Mouse (Mus musculus) liver, embryonic 14.5 days (tissue): ENCODE results near the gene Cd3d. TPM values are rescaled to one million over a fixed set of nuclear protein-coding genes. Genes with fewer than 3 reads are reported as not detected.

Source experiments
- ATAC-seq: fragments of 200-750 bp; cut with Nextera tagmentation; 2 replicates; pipeline ENCODE4 v1.8.0; 2017; ENCODE audit warnings: moderate number of reproducible peaks, mild to moderate bottlenecking, moderate library complexity; ENCODE audit not compliant: insufficient read depth
- DNase-seq, 3 experiments: peaks; one replicate each; pipeline ENCODE4 v3.0.0-alpha.2; 2012 to 2013; ENCODE audit warnings: low read depth in 3 of 3, low spot score in 3 of 3
- H3K27ac ChIP-seq: fragments of 300-500 bp; sonication (generic); 2 replicates; pipeline ENCODE4 v1.5.1; 2014; ENCODE audit warnings: moderate library complexity, mild to moderate bottlenecking, control low read depth, inconsistent platforms
- H3K27me3 ChIP-seq: fragments of 300-500 bp; sonication (generic); 2 replicates; pipeline ENCODE4 v1.6.1; 2014; ENCODE audit warnings: mild to moderate bottlenecking, low read length, moderate library complexity; ENCODE audit not compliant: control insufficient read depth, insufficient read depth
- H3K36me3 ChIP-seq: fragments of 300-500 bp; sonication (generic); replicated peaks from 2 replicates; pipeline ENCODE4 v1.6.1; 2014; ENCODE audit warnings: low read depth; ENCODE audit not compliant: control insufficient read depth, insufficient read depth
- H3K4me1 ChIP-seq, 2 experiments: fragments of 200-500 bp in 1 of 2; fragments of 300-500 bp in 1 of 2; sonication (generic) in 1 of 2; replicated peaks; 2 replicates each; pipeline ENCODE4 v1.6.1; 2012 to 2014; ENCODE audit warnings: antibody characterized with exemption in 1 of 2, inconsistent platforms in 1 of 2, low read length in 1 of 2; ENCODE audit not compliant: control insufficient read depth in 2 of 2, insufficient read depth in 2 of 2
- H3K4me2 ChIP-seq: fragments of 300-500 bp; sonication (generic); 2 replicates; pipeline ENCODE4 v1.6.1; 2014; ENCODE audit warnings: low read depth, mild to moderate bottlenecking, control low read depth, moderate library complexity
- H3K4me3 ChIP-seq, 2 experiments: fragments of 200-500 bp in 1 of 2; fragments of 300-500 bp in 1 of 2; sonication (generic) in 1 of 2; 2 replicates each; pipeline ENCODE4 v1.5.1; 2012 to 2014; ENCODE audit warnings: low read depth in 2 of 2, low read length in 2 of 2, mild to moderate bottlenecking in 2 of 2, control low read depth in 1 of 2, inconsistent platforms in 1 of 2, moderate library complexity in 1 of 2; ENCODE audit not compliant: insufficient read depth in 1 of 2
- H3K9ac ChIP-seq: fragments of 300-500 bp; sonication (generic); replicated peaks from 2 replicates; pipeline ENCODE4 v1.6.1; 2014; ENCODE audit warnings: mild to moderate bottlenecking, control low read depth, moderate library complexity
- H3K9me3 ChIP-seq: fragments of 300-500 bp; sonication (generic); 2 replicates; pipeline ENCODE4 v1.6.1; 2016; ENCODE audit warnings: low read length, mixed read lengths; ENCODE audit not compliant: control insufficient read depth
- CTCF ChIP-seq: IDR thresholded peaks from 2 replicates; pipeline ENCODE4 v1.5.1; 2016; ENCODE audit warnings: antibody characterized with exemption, low read depth, control low read depth
- EP300 ChIP-seq: IDR thresholded peaks from 2 replicates; pipeline ENCODE4 v1.6.1; 2016; ENCODE audit warnings: antibody characterized with exemption, low read depth
- WGBS: fragments of 180-500 bp; shearing (Covaris S2); extraction: QIAGEN DNeasy Blood & Tissue Kit; methylation state at CpG from one replicate; pipeline ENCODE4 v1.1.7; 2014; ENCODE audit not compliant: insufficient replicate concordance; 5-methylcytosine and 5-hydroxymethylcytosine counted together
- polyA plus RNA-seq, 2 experiments: library from polyadenylated mRNA; depleted of rRNA in 1 of 2; stranded (reverse) in 1 of 2; unstranded in 1 of 2; fragments of >200 nt; fragmentation: Nextera tagmentation in 1 of 2; extraction: Ambion mirVana in 1 of 2; gene quantifications; 2 replicates each; pipeline versions ENCODE4 v1.2.1 to v1.2.3; 2012 to 2014

Gene Cd3d
- polyA plus RNA-seq, 2 experiments: 0.02 TPM; not detected in 1

DNA sequence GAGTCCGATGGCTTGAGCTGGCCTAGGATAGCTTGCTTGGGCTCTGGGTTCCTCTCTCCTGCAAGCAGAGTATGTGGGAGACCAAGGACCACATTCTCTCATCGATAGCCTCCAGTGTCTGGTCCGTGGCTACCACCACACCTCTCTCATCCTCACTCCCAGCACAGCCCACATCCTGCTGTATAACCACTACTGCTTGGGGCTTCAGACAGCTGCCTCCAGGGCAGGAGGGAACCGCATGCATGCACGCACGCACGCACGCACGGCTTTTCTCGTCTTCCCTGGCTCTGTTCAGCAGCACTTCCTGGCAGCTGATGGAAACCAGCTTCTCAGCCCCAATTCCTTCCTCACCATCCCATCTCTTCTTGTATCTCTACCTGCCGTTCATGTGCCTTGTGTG, 16.6 kb downstream of the Cd3d start:
- H3K4me2 ChIP-seq: no peak overlapping the region
- 49% methylated on average over 11 of the region's 11 CpGs for WGBS
- H3K4me1 ChIP-seq: no peaks in the 10 kb centered on the region
- H3K27me3 ChIP-seq: no peaks in the 10 kb centered on the region
- ATAC-seq (no peak), DNase-seq (no peak)
- TF ChIP-seq CTCF: no peak
- no peak for TF ChIP-seq EP300
- H3K36me3 ChIP-seq: no peaks in the 10 kb centered on the region
- no peak overlapping the region for H3K9ac ChIP-seq
- H3K4me3 ChIP-seq: no peak overlapping the region
- no peaks in the 10 kb centered on the region for H3K9me3 ChIP-seq
- H3K27ac ChIP-seq: no peak overlapping the region

DNA sequence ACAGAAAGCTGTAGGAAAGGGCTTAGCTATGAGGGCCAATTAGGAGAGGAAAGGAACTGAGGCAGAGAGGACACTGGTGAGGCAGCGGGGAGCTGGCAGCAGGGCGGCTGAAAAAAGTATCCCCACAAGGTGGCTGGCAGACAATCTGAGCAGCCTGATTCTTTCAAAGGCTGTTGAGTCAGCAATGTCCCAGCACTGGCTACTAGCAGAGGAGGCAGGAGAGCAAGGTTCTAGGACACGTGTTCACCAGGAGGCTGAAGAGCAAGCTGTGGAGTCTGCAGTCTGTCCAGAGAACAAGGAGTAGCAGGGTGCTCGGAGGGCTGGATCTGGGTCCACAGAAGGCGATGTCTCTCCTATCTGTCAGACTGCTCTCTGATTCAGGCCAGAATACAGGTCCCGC, 17.6 kb downstream of the Cd3d start:
- Histone ChIP-seq H3K4me2 (no peak overlapping the region), H3K4me1 (no peaks in the 10 kb centered on the region), H3K9me3 (no peaks in the 10 kb centered on the region), H3K36me3 (no peaks in the 10 kb centered on the region), H3K27ac (no peak overlapping the region), H3K9ac (no peak overlapping the region), H3K4me3 (no peak overlapping the region), H3K27me3 (no peaks in the 10 kb centered on the region)
- WGBS: 56% methylated on average over 6 of the region's 6 CpGs
- no peak for DNase-seq
- no peak for ATAC-seq
- TF ChIP-seq EP300 (no peak), CTCF (no peak)

DNA sequence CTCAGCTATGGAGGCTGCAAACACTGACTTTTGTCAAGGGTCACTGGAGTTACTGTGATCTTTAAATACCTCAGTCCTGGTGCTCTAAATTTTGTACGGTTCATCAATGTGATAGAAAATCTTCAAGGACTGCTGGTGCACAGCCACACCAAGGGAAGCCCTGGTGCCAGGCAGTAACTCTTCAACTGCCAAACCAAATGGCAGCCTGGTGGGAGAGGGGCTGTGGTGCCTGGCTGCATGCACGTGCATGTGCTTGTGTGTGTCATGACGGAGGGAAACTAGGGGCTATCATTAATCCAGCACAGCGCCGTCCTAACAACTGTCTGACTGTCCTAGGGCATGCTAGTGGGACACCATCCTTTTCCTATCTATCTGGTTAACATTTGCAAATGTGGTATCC, 18.2 kb downstream of the Cd3d start:
- Histone ChIP-seq H3K9me3 (no peaks in the 10 kb centered on the region), H3K4me3 (no peak overlapping the region), H3K9ac (no peak overlapping the region), H3K36me3 (no peaks in the 10 kb centered on the region), H3K27ac (no peak overlapping the region), H3K27me3 (no peaks in the 10 kb centered on the region), H3K4me1 (no peaks in the 10 kb centered on the region), H3K4me2 (no peak overlapping the region)
- DNase-seq (no peak), ATAC-seq (no peak)
- WGBS: 70% methylated on average over 5 of the region's 5 CpGs
- TF ChIP-seq CTCF: no peak
- TF ChIP-seq EP300: no peak

DNA sequence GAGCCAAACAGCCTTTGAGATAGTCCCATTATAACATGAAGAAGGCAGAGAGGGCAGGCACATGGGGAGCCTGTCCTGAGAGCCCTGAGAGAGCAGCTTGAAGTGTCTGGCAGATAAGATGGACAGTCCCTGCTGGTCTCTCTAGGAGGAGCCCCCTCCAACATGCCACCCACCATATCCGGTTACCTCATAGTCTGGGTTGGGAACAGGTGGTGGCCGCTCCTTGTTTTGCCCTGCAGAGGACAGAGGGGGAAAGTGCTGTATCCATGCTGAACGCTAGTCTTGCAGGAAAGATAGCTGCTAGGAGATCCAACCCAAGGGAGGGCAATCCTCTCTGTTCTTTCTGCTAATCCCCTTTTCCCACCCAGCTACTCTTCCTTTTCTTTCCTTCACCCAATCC, 18.7 kb downstream of the Cd3d start:
- DNase-seq (no peak), ATAC-seq (no peak)
- H3K9me3 ChIP-seq: no peaks in the 10 kb centered on the region
- H3K4me1 ChIP-seq: no peaks in the 10 kb centered on the region
- TF ChIP-seq CTCF (no peak), EP300 (no peak)
- no peaks in the 10 kb centered on the region for H3K36me3 ChIP-seq
- no peak overlapping the region for H3K4me3 ChIP-seq
- WGBS: 57% methylated on average over 3 of the region's 3 CpGs
- no peaks in the 10 kb centered on the region for H3K27me3 ChIP-seq
- no peak overlapping the region for H3K27ac ChIP-seq
- no peak overlapping the region for H3K9ac ChIP-seq
- H3K4me2 ChIP-seq: no peak overlapping the region

DNA sequence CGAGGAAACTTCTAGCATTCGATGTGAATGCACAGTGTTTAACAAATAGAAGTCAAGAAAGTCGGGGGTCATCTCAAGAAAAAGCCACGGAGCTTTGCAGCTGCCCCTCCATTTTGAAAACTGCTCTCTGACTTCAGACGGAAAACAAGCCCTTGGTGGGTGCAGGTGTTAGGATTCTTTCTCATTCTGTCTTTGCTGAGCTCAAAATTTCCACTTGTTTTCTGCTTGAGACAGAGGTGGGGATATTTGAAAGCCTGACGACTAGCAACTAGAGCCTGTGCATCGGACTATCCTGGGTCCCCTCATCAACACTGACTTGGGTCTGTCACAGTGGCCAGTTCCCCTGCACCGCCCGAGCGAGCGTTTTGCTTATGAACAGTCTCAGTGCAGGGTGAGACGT, 25.8 kb downstream of the Cd3d start:
- Histone ChIP-seq H3K4me1 (no peaks in the 10 kb centered on the region), H3K27ac (no peak overlapping the region), H3K27me3 (no peaks in the 10 kb centered on the region; the same call in 1 of the 2 replicates), H3K9ac (no peak overlapping the region), H3K4me3 (no peak overlapping the region), H3K4me2 (no peak overlapping the region), H3K9me3 (no peaks in the 10 kb centered on the region), H3K36me3 (no peaks in the 10 kb centered on the region)
- DNase-seq (no peak), ATAC-seq (no peak)
- TF ChIP-seq EP300 (no peak), CTCF (no peak)
- 51% methylated on average over 12 of the region's 12 CpGs for whole genome bisulfite sequencing
